Mouse (Mus musculus) erythroblast, embryonic 14.5 days (primary cell): ENCODE measurements around the gene Spag16.

Experiments used
- GATA1 ChIP-seq: IDR thresholded peaks from 2 replicates; pipeline ENCODE4 v1.6.1; 2012; ENCODE audit warnings: low read length, inconsistent platforms, mixed read lengths
- TAL1 ChIP-seq: IDR thresholded peaks from 3 replicates; pipeline ENCODE4 v1.6.1; 2012; ENCODE audit warnings: low read length, inconsistent platforms, mixed read lengths

GRCm38 (mm10) chr1:70354014-70354413 is 527.2 kb downstream of the Spag16 start:
- TF ChIP-seq GATA1 (no peak), TAL1 (no peak)
